Mouse (Mus musculus): ENCODE measurements at regions not wholly inside any gene's neighbourhood (a gene's known extent, or its start where the extent isn't known, plus 50 kb on each side); places are given as distances from the start of the nearest gene placed in this dataset.
A peak's percentile ranks its signal among the peaks of the same experiment; 100 is the strongest.

- DNase-seq (ENCODE audit: low spot score in 2 of 2) = peak in 1 of 2 experiments; percentile 30
Observed at GRCm38 (mm10) chr5:115790436-115790835, 54.6 kb upstream of the Cit start.

Data from spleen, postnatal 14 days (tissue).